Mouse (Mus musculus) cerebellum, adult 2 months (tissue): ENCODE results near the gene Wipf1.

Experiments used
- CTCF ChIP-seq: fragments of 200-500 bp; IDR thresholded peaks from 2 replicates; pipeline ENCODE4 v1.5.1; 2011; ENCODE audit warnings: low read depth, mild to moderate bottlenecking, control low read depth, low read length, moderate library complexity, borderline replicate concordance; ENCODE audit not compliant: insufficient read depth
- POLR2A ChIP-seq: fragments of 200-500 bp; IDR thresholded peaks from 2 replicates; pipeline ENCODE4 v1.6.1; 2011; ENCODE audit warnings: low read length, control low read depth, borderline replicate concordance; ENCODE audit not compliant: insufficient read depth

DNA sequence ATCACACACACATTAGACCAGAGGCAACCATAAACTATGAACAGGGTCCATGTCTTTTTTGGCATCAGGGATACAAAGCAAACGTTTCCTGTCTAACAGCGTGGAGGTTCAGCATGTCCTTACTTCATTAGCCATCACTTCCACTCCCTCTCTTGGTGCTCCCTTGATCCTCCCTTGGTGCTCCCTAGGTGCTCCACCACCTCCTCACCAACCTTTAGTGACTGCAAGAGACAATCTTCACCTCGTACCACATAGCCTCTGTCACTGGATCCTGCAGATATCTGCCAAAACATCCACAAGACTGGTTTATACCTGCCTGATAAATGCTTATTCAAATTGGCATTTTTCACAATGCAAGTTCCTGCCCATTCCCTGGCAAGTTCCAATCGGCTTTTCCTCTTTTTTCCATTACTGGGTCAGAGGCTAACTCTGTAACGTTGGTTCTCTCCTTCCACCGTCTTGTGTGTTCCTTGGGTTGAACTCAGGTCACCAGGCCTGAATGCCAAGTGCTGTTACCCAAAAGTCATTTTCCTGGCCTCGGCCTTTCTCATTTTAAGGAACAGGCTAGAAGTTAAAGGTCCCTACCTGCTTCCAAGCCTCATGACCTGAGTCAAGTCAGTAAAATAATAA is 18.7 kb downstream of the Wipf1 start:
- no peak for TF ChIP-seq CTCF
- no peak for TF ChIP-seq POLR2A
